Mouse (Mus musculus) liver, embryonic 14.5 days (tissue): ENCODE data around the gene Gprc5a.

Experiments
- CTCF ChIP-seq: IDR thresholded peaks from 2 replicates; pipeline ENCODE4 v1.5.1; 2016; ENCODE audit warnings: antibody characterized with exemption, low read depth, control low read depth
- EP300 ChIP-seq: IDR thresholded peaks from 2 replicates; pipeline ENCODE4 v1.6.1; 2016; ENCODE audit warnings: antibody characterized with exemption, low read depth

- TF ChIP-seq CTCF (no peak), EP300 (no peak)
Measured at GRCm38 (mm10) chr6:135070347-135070746, 4.9 kb downstream of the Gprc5a start.
